Mouse (Mus musculus) small intestine, adult 2 months (tissue): ENCODE results near the gene Glp2r. TPM values are rescaled to one million over a fixed set of nuclear protein-coding genes. Genes with fewer than 3 reads are reported as not detected.
A peak's percentile ranks its signal among the peaks of the same experiment; 100 is the strongest.

Source experiments
- H3K27ac ChIP-seq: fragments of 200-500 bp; 2 replicates; pipeline ENCODE4 v1.5.1; 2012; ENCODE audit warnings: low read depth, low read length, control low read depth, inconsistent platforms; ENCODE audit not compliant: insufficient read depth
- H3K27me3 ChIP-seq: fragments of 200-500 bp; 2 replicates; pipeline ENCODE4 v1.6.1; 2012; ENCODE audit warnings: mild to moderate bottlenecking, moderate library complexity, low read length, inconsistent platforms; ENCODE audit not compliant: control insufficient read depth, insufficient read depth
- H3K36me3 ChIP-seq: fragments of 200-500 bp; 2 replicates; pipeline ENCODE4 v1.6.1; 2012; ENCODE audit warnings: mild to moderate bottlenecking, low read length, control low read depth, inconsistent platforms; ENCODE audit not compliant: control insufficient read depth, insufficient read depth
- H3K4me1 ChIP-seq: fragments of 200-500 bp; 2 replicates; pipeline ENCODE4 v1.6.1; 2012; ENCODE audit warnings: low read length, inconsistent platforms, mixed read lengths; ENCODE audit not compliant: control insufficient read depth, insufficient read depth, insufficient read length
- H3K4me3 ChIP-seq: fragments of 200-500 bp; 2 replicates; pipeline ENCODE4 v1.5.1; 2012; ENCODE audit warnings: low read depth, mild to moderate bottlenecking, control low read depth, inconsistent platforms, low read length, moderate library complexity
- CTCF ChIP-seq: fragments of 200-500 bp; IDR thresholded peaks from 2 replicates; pipeline ENCODE4 v1.5.1; 2012; ENCODE audit warnings: low read depth, mild to moderate bottlenecking, control low read depth, inconsistent platforms, low read length, moderate library complexity, mixed read lengths; ENCODE audit not compliant: insufficient replicate concordance, insufficient read length; ENCODE audit errors: extremely low read depth
- POLR2A ChIP-seq: fragments of 200-500 bp; IDR thresholded peaks from 2 replicates; pipeline ENCODE4 v1.6.1; 2012; ENCODE audit warnings: low read depth, mild to moderate bottlenecking, control low read depth, inconsistent platforms, low read length, moderate library complexity
- WGBS: fragments of 180-500 bp; shearing (Covaris S2); methylation state at CpG from one replicate; pipeline ENCODE4 v1.1.7; 2018; 5-methylcytosine and 5-hydroxymethylcytosine counted together
- polyA plus RNA-seq: library from polyadenylated mRNA; depleted of rRNA; stranded (reverse); fragments of >200 nt; gene quantifications from 2 replicates; pipeline ENCODE4 v1.2.3, GENCODE M21; 2012

Glp2r gene
- polyA plus RNA-seq, 1 experiment = 2.1 TPM

DNA sequence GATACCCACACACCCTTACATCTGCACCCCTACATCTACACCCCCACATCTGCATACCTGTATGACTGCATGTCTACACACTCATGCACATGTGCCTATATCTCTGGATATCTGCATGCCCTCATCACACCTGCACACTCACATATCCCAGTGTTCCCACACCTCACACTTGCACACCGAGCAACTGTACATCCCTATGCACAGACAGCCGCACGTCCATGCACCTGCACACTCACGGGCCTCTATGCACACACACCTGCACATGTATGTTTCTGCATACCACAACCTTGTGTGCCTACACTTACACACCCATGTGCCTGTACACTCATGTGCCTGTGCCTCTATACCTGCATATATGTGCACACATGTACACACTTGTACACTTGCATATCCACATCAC is 107.5 kb downstream of the Glp2r start:
- no peaks in the 10 kb centered on the region for H3K36me3 ChIP-seq
- no peaks in the 10 kb centered on the region for H3K27me3 ChIP-seq
- H3K4me1 ChIP-seq = 0 out of 2 replicates have a peak, but pooled peaks cover 2% of the 10 kb centered on the region
- no peak for TF ChIP-seq CTCF
- H3K4me3 ChIP-seq = no peak overlapping the region
- WGBS = 91% methylated on average over 4 of the region's 4 CpGs
- no peak overlapping the region for H3K27ac ChIP-seq

DNA sequence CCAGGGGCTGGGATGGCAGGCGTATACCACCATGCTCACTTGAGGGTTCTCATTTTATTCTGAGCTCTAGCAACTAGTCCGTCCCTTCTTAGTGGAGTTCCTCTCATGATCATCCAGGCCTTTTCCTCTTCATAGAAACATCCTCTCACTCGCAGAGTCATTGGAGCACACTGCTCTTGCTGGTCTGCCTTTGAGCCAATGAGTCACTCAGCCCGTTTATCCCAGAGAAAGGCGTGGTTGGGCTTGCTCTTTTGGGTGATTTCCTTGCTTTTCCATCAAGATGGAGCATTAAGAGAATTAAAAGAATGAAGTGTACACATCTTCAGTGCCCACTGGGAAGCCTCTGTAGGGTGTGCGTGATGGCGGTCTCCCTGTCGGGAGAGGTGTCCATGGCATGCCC is 109.5 kb downstream of the Glp2r start:
- TF ChIP-seq POLR2A = no peak
- TF ChIP-seq CTCF = no peak
- H3K36me3 ChIP-seq = no peaks in the 10 kb centered on the region
- no peaks in the 10 kb centered on the region for H3K4me1 ChIP-seq
- H3K4me3 ChIP-seq = no peak overlapping the region
- no peaks in the 10 kb centered on the region for H3K27me3 ChIP-seq
- no peak overlapping the region for H3K27ac ChIP-seq
- WGBS = 83% methylated on average over 8 of the region's 8 CpGs

DNA sequence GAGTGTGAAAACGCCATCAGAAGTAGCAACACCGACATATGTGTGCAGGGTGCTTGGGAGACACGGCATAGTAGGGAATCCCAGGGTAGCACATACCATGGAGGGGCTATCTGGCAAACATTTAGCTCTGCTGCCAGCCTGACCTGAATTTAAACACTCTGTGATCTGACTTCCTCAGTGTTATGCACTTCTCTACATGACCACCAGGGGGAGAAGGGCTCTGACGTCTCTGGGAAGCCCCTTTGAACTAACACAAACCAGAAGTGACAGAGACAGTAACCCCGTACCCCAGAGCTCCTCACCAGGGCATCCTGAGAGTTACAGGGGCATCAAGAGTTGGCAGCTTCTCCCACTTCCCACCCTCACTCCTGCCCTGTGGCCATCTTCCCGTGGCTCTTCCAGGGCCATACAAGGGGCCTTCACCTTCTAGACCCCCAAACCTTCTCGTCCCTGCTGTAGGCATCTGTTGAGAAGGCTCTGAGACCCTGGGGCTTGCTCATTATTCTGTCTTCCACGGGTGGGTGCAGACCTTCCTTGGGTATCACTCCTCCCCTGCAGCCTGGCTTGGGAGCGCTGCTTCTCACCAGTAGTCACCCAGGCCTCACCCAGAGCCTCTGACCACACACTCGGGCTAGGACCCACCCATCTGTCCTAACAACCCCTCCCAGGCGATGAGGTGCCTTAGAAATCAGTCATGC is 113.1 kb downstream of the Glp2r start:
- Histone ChIP-seq H3K36me3 (no peaks in the 10 kb centered on the region), H3K27me3 (no peaks in the 10 kb centered on the region), H3K4me3 (no peak overlapping the region), H3K27ac (no peak overlapping the region), H3K4me1 (no peaks in the 10 kb centered on the region)
- TF ChIP-seq CTCF (peak; percentile 64; the same call in 1 of the 2 replicates), POLR2A (no peak; the same call in 1 of the 2 replicates)
- 37% methylated on average over 11 of the region's 11 CpGs for whole genome bisulfite sequencing

DNA sequence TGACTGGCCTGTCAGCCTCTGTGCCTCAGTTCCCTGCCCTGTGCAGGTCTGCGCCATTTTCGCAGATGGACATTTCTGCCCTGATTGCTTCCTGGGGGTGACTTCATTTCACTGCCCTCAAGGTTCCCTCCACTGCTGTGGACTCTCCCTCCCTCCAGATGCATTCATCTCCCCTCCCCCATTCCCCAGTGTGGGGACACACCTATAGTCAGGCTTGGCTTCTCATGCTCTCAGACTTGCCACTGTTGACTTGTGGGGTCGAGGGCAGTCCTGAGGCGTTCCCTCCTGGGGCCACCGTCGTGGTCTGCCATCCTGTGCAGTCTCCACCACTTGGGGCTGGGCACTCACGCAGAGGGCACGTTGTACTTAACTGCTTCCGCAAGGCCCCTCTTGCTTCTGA is 114.1 kb downstream of the Glp2r start:
- Histone ChIP-seq H3K36me3 (no peaks in the 10 kb centered on the region), H3K4me3 (no peak overlapping the region), H3K4me1 (no peaks in the 10 kb centered on the region), H3K27me3 (no peaks in the 10 kb centered on the region), H3K27ac (no peak overlapping the region)
- TF ChIP-seq CTCF (no peak), POLR2A (no peak)
- WGBS = 81% methylated on average over 9 of the region's 9 CpGs

DNA sequence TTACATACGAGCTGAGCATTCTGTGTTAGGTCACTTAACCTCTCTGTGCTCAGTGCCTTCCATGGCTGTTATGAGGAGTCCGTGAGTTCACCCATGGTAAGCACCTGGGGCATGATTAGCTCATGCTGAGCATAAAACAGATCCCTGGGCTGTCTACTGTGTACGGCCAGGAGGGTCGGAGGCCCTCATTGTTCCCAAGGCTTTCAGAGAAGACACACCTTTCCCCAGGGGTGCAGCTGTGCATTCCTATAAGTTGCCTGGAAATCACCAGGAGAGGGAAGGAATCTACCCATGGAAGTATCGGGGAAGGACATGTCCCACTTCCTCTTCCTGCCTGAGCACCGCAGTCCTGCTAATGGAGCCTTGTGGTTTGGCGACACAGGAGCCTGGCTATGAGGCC is 114.6 kb downstream of the Glp2r start:
- Histone ChIP-seq H3K27me3 (no peaks in the 10 kb centered on the region), H3K4me1 (no peaks in the 10 kb centered on the region), H3K27ac (no peak overlapping the region), H3K4me3 (no peak overlapping the region), H3K36me3 (no peaks in the 10 kb centered on the region)
- WGBS = 76% methylated on average over 7 of the region's 7 CpGs
- TF ChIP-seq CTCF (no peak), POLR2A (no peak)

DNA sequence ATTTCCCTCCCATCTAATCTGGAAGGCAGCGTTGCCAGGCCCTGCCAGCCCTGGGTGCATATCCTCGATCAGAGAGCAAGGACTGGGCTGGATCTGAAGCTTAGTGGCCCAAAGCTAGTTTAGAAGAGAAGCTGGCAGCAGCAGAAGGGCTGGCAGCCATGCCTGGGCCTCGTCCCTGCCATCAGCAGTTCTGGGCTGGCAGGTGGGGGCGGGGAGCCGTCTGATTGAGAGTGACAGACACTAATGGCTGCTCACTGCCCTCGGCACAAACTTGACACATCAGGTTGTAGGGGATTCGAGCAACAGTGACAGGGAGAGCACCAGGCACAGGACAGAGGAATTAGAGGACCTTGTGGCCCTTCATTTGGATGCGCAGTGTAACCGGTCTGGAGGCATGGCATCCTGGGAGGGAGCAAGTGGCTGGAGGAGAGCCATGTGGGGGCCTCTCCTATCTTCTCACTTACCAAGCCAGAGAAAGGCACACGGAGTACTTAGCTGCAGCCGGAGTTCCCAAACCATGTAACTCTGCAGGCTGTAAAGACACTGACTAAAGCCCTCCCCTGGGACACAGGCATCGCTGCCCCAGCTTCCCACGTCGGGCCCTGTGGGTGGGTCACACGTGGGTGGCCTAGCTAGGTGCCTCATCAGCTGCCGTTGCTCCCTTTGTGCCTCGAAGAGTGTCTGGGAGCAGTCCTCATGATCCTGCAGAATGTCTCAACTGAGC is 115.6 kb downstream of the Glp2r start:
- Histone ChIP-seq H3K4me1 (no peaks in the 10 kb centered on the region), H3K36me3 (no peaks in the 10 kb centered on the region), H3K27ac (no peak overlapping the region), H3K4me3 (no peak overlapping the region), H3K27me3 (no peaks in the 10 kb centered on the region)
- no peak for TF ChIP-seq POLR2A
- no peak for TF ChIP-seq CTCF
- WGBS = 76% methylated on average over 17 of the region's 17 CpGs

DNA sequence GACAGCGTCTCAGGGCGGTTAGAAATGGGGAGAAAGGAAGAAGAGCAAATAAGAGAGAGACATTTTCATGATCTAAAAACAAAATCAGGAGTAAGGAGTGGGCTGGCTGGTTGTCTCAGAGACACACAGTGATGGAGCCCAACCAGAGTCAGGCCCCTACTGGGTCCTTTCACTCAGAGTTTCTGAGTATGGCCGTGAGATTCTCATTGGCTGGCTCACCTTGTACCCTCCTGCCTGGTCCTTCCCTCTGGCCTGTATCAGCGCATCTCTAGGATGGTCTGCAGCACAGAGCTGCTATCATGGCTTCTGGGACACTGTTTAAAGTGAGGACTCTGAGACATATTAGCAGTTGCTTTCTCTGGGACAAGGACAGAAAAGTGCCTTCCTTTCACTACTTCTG is 116.4 kb downstream of the Glp2r start:
- no peak overlapping the region for H3K27ac ChIP-seq
- 83% methylated on average over 4 of the region's 4 CpGs for WGBS
- no peaks in the 10 kb centered on the region for H3K4me1 ChIP-seq
- H3K4me3 ChIP-seq = no peak overlapping the region
- TF ChIP-seq POLR2A (no peak), CTCF (no peak)
- H3K27me3 ChIP-seq = no peaks in the 10 kb centered on the region
- H3K36me3 ChIP-seq = no peaks in the 10 kb centered on the region

DNA sequence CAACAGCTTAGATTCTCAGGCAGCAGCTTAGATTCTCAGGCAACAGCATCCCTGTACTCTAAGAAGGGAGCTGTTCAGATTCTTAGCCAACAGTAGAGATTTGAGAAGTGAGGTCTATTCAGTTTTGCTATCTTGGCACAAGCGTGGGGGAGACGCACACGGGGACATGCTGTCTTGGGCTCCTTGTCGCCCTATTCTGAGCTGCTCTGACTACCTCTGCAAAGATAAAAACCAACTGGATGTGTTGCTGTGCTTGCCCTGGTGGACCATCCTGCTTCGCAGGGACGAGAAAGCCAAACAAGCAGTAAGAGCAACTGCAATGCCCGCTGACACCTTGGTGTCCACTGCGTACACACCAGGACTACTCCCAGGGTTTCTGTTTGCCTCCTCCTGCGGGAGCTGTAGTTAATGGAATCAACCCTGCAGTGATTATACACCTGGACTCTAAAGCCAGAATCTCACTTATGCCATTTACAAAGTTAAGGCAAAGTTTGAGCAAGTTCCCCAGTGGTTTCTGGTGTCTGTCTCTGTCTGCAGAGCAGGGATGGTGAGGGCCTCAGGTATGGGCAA is 117.3 kb downstream of the Glp2r start:
- no peaks in the 10 kb centered on the region for H3K4me1 ChIP-seq
- 75% methylated on average over 9 of the region's 9 CpGs for WGBS
- H3K36me3 ChIP-seq = no peaks in the 10 kb centered on the region
- no peaks in the 10 kb centered on the region for H3K27me3 ChIP-seq
- no peak overlapping the region for H3K27ac ChIP-seq
- TF ChIP-seq CTCF (no peak), POLR2A (no peak)
- H3K4me3 ChIP-seq = no peak overlapping the region
